Mouse (Mus musculus) lung, adult 2 months (tissue): ENCODE measurements around the gene Ccdc191. TPM values are rescaled to one million over a fixed set of nuclear protein-coding genes. Genes with fewer than 3 reads are reported as not detected.

ENCODE experiments used
- DNase-seq: peaks from one replicate; pipeline ENCODE4 v3.0.0; 2022
- H3K4me1 ChIP-seq: fragments of 200-500 bp; 2 replicates; pipeline ENCODE4 v1.6.1; 2011; ENCODE audit warnings: low read length; ENCODE audit not compliant: control insufficient read depth, insufficient read depth
- H3K4me3 ChIP-seq: fragments of 200-500 bp; replicated peaks from 2 replicates; pipeline ENCODE3; 2011; ENCODE audit warnings: low read depth, mild to moderate bottlenecking, control low read depth, low read length; ENCODE audit errors: extremely low read depth
- CTCF ChIP-seq: fragments of 200-500 bp; IDR thresholded peaks from 2 replicates; pipeline ENCODE4 v1.5.1; 2011; ENCODE audit warnings: mild to moderate bottlenecking, low read length, control low read depth; ENCODE audit not compliant: insufficient read depth
- POLR2A ChIP-seq: fragments of 200-500 bp; IDR thresholded peaks from 2 replicates; pipeline ENCODE4 v1.6.1; 2011; ENCODE audit warnings: low read depth, mild to moderate bottlenecking, control low read depth, low read length, borderline replicate concordance; ENCODE audit errors: extremely low read depth
- WGBS: fragments of 180-500 bp; shearing (Covaris S2); methylation state at CpG from one replicate; pipeline ENCODE4 v1.1.7; 2018; 5-methylcytosine and 5-hydroxymethylcytosine counted together
- polyA plus RNA-seq: library from polyadenylated mRNA; depleted of rRNA; stranded (reverse); fragments of >200 nt; gene quantifications from 2 replicates; pipeline ENCODE4 v1.2.3, GENCODE M21; 2012; rRNA removed

Gene Ccdc191
- 2.0 and 2.1 TPM in 2 replicates for polyA plus RNA-seq

DNA sequence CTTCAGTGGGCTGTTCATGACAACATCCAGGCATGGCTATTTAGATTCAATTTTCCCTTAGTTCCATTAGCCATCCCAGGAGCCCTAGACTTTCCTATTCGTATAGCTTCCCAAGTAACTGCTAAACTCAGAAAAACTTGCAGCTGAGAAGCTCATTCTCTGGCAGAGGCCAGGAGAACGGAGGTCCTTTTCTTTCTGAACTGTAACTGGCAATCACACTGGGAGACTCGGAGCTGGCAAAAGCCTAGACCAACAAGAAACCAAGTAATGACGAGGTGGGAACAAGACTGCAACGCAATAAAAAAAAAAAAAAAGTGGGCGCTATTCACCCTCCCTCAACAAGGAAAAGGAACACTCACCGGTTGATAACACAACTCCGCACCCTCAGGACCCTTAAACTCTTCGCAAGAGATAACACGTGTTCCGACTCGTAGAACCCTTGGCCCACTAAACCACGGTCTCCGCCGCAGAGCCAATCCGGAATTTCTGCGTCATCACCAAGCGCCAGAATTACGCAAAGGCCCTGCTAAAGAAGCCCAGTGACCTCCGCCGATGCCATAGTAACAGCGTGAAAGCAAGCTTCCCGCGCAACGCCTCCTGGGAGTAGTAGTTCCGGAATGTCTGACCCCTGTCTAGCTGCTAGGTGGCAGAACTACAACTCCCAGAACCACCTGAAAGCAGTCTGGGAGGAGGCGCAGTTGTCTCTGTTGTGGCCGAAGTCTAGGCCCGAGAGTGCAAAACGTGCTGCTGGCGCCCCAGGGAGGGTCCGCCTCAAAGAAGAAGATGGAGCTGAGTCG is at the start of gene Ccdc191:
Ccdc191 (plus strand) TSS at position 593 of the 797 bp plus-strand sequence.
- WGBS: under 1% methylated on average over 32 of the region's 33 CpGs
- peak; percentile 78 for TF ChIP-seq POLR2A
- TF ChIP-seq CTCF: no peak
- peaks cover 4% of the 10 kb centered on the region; the same call in 1 of the 2 replicates for H3K4me1 ChIP-seq

DNA sequence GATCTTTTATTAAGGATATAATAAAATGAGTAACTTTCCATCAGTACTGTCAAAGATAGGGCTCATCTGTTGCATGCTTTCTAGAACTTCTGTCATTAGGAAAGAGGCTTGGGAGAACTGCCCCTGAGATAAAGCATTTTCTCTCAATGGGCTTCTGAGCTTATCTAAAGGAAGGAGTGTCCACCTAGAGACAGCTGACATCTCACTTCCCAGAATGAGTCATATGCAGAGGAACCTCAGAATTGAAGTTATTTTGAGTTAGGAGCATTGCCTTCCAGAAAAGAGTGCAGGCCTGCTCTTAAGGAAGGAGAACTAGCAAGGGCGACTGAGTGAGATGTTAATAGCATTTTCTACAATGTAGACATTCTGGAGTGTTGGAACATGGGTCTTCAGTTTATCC is 48.4 kb upstream of the Ccdc191 start:
- no peaks in the 10 kb centered on the region for H3K4me1 ChIP-seq
- no peak for DNase-seq
- WGBS: 74% methylated on average over 1 of the region's 1 CpGs
- no peak overlapping the region for H3K4me3 ChIP-seq
- no peak for TF ChIP-seq POLR2A
- no peak for TF ChIP-seq CTCF

More for the DNA sequence above, at the start of gene Ccdc191:
- H3K4me3 ChIP-seq: peak within 1 kb of the TSS; percentile 82
- DNase-seq: peak; percentile 99

DNA sequence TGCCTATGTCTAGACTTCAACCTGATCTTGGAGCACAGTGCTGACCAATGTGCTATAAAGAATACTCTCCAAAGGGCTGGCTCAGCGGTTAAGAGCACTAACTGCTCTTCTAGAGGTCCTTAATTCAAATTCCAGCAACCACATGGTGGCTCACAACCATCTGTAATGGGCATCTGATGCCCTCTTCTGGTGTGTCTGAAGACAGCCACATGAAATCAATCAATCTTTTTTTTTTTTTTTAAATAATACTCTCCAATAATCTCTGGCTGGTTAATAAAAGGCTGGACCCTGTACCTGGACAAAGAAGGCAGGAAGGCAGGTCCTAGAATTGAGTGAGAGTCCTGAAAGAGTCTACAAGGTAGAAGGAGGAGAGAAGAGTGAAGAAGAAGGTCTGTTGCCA is 39.8 kb upstream of the Ccdc191 start:
- H3K4me3 ChIP-seq: no peak overlapping the region
- H3K4me1 ChIP-seq: no peaks in the 10 kb centered on the region
- 68% methylated on average over 1 of the region's 1 CpGs for WGBS
- no peak for DNase-seq
- TF ChIP-seq POLR2A (no peak), CTCF (no peak)

GRCm38 (mm10) chr16:43858941-43859476 is 30.6 kb upstream of the Ccdc191 start:
- no peak overlapping the region for H3K4me3 ChIP-seq
- TF ChIP-seq CTCF (no peak), POLR2A (no peak)
- 93% methylated on average over 5 of the region's 5 CpGs for WGBS
- H3K4me1 ChIP-seq: no peaks in the 10 kb centered on the region
- no peak for DNase-seq

DNA sequence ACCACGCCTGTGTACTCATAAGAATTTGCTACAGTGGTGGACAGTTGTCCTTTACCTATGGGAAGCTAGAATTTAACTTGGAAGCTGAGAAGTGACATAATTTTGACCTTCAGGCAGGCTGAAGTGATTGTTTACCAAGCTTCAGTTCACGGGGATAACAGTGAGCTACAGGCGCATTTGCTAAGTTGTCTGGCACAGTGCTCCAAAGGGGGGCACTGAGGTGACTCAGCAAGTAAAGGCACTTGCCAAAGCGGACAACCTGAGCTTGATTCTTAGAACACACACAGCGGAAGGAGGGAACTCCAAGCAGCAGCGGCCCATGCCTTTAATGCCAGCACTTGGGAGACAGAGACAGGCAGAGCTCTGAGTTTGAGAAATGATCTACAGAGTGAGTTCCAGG is 29.0 kb upstream of the Ccdc191 start:
- DNase-seq: no peak
- TF ChIP-seq CTCF (no peak), POLR2A (no peak)

DNA sequence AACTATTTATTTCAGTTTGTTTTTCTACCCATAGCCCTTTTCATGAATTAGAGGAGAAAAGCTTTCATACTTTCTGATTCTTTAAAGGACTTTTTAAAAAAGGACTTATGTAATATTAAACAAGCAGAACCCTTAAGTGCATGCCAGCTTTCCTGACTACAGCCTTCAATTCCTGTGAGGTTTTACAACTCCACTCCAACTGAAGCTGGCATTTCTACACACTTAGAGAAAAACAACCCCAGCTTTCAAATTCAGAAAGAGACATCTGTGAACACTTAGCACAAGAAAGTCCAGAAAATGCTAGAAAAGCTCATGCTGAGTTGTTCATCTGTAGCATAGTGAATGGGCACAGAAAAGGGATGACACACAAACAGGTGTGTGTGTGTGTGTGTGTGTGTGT is 19.8 kb upstream of the Ccdc191 start:
- TF ChIP-seq POLR2A (no peak), CTCF (no peak)
- no peaks in the 10 kb centered on the region for H3K4me1 ChIP-seq
- H3K4me3 ChIP-seq: no peak overlapping the region
- DNase-seq: no peak

More for the DNA sequence above, 29.0 kb upstream of the Ccdc191 start:
- Histone ChIP-seq H3K4me1 (no peaks in the 10 kb centered on the region), H3K4me3 (no peak overlapping the region)
- 59% methylated on average over 6 of the region's 6 CpGs for WGBS

GRCm38 (mm10) chr16:43871419-43871818 is 18.2 kb upstream of the Ccdc191 start:
- Histone ChIP-seq H3K4me1 (no peaks in the 10 kb centered on the region), H3K4me3 (no peak overlapping the region)
- TF ChIP-seq CTCF (no peak), POLR2A (no peak)
- WGBS: 61% methylated on average over 7 of the region's 7 CpGs
- no peak for DNase-seq

- DNase-seq: no peak
- TF ChIP-seq CTCF (no peak), POLR2A (no peak)
- Histone ChIP-seq H3K4me1 (no peaks in the 10 kb centered on the region), H3K4me3 (no peak overlapping the region)
- 80% methylated on average over 6 of the region's 6 CpGs for WGBS
Observed at GRCm38 (mm10) chr16:43879769-43880168, 9.8 kb upstream of the Ccdc191 start.

DNA sequence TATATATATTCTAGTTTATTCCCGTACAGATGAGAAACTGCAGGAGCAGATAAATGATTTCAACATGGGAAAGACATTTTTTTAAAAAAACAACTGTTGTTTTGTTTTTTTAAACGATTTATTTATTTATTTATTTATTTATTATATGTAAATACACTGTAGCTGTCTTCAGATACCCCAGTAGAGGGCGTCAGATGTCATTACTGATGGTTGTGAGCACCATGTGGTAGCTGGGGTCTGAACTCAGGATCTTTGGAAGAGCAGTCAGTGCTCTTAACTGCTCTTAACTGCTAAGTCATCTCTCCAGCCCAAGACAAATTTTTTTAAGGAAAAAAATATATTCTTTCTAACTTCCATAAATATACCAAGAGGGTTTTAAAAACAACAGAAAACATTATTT is 8.0 kb upstream of the Ccdc191 start:
- 63% methylated on average over 3 of the region's 3 CpGs for WGBS
- TF ChIP-seq POLR2A: no peak
- TF ChIP-seq CTCF: no peak
- no peaks in the 10 kb centered on the region for H3K4me1 ChIP-seq
- H3K4me3 ChIP-seq: no peak overlapping the region
- DNase-seq: no peak

DNA sequence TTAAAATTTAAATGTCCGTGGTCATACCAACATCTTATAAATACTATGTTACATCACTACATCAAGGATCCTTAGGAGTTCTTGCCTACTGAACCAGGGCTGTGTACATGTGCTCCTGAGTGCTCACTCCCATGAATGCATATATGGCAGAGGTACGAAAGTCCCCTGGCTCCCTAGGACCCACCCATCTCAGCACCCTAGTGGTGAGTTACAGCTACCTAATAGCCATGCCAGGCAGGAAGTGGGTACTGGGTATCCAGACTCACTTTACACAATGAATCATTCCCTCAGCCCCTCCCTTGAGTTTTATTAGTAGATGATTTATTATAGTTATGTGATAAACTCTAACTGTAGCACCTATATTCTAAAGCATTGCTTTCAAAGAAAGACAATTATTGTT is 7.3 kb upstream of the Ccdc191 start:
- H3K4me3 ChIP-seq: no peak overlapping the region
- no peak for DNase-seq
- 91% methylated on average over 2 of the region's 2 CpGs for WGBS
- TF ChIP-seq POLR2A (no peak), CTCF (no peak)
- no peaks in the 10 kb centered on the region for H3K4me1 ChIP-seq
